Mouse (Mus musculus) forebrain, postnatal 0 days (tissue): ENCODE measurements around the gene Aldh1l2. TPM values are rescaled to one million over a fixed set of nuclear protein-coding genes. Genes with fewer than 3 reads are reported as not detected.
"Not testable (repeated sequence)": the region's sequence is repeated elsewhere in the genome, so short reads cannot be mapped to it uniquely, and the experiment has no call there.

ENCODE experiments used
- ATAC-seq: fragments of 200-750 bp; cut with Nextera tagmentation; 2 replicates; pipeline ENCODE4 v1.8.0; 2017; ENCODE audit warnings: mild to moderate bottlenecking, moderate library complexity
- DNase-seq: peaks from one replicate; pipeline ENCODE4 v3.0.0-alpha.2; 2015
- H3K27ac ChIP-seq: fragments of 300-500 bp; sonication (generic); 2 replicates; pipeline ENCODE4 v1.5.1; 2014; ENCODE audit warnings: low read depth, mild to moderate bottlenecking, antibody characterized with exemption, low read length, moderate library complexity, mixed read lengths
- H3K27me3 ChIP-seq: fragments of 300-500 bp; sonication (generic); 2 replicates; pipeline ENCODE4 v1.6.1; 2014; ENCODE audit warnings: mild to moderate bottlenecking, low read length, mixed read lengths; ENCODE audit not compliant: insufficient read depth
- H3K36me3 ChIP-seq: fragments of 300-500 bp; sonication (generic); 2 replicates; pipeline ENCODE4 v1.6.1; 2014; ENCODE audit warnings: mild to moderate bottlenecking, moderate library complexity; ENCODE audit not compliant: insufficient read depth
- H3K4me1 ChIP-seq: fragments of 300-500 bp; sonication (generic); 2 replicates; pipeline ENCODE4 v1.6.1; 2014; ENCODE audit warnings: antibody characterized with exemption; ENCODE audit not compliant: insufficient read depth
- H3K4me2 ChIP-seq: fragments of 300-500 bp; sonication (generic); 2 replicates; pipeline ENCODE4 v1.6.1; 2014; ENCODE audit warnings: low read depth, mild to moderate bottlenecking, moderate library complexity
- H3K4me3 ChIP-seq: fragments of 300-500 bp; sonication (generic); 2 replicates; pipeline ENCODE4 v1.5.1; 2014; ENCODE audit warnings: low read depth, low read length, mixed read lengths
- H3K9ac ChIP-seq: fragments of 300-500 bp; sonication (generic); 2 replicates; pipeline ENCODE4 v1.6.1; 2014; ENCODE audit warnings: mild to moderate bottlenecking
- H3K9me3 ChIP-seq: fragments of 300-500 bp; sonication (generic); 2 replicates; pipeline ENCODE4 v1.6.1; 2016; ENCODE audit warnings: low read length
- CTCF ChIP-seq: sonication (generic); IDR thresholded peaks from 2 replicates; pipeline ENCODE4 v1.5.1; 2016; ENCODE audit warnings: antibody characterized with exemption, control low read depth, low read depth
- whole genome bisulfite sequencing: fragments of 180-500 bp; shearing (Covaris S2); extraction: QIAGEN DNeasy Blood & Tissue Kit; methylation state at CpG from one replicate; pipeline ENCODE4 v1.1.7; 2014; 5-methylcytosine and 5-hydroxymethylcytosine counted together
- polyA plus RNA-seq: library from polyadenylated mRNA; unstranded; fragments of >200 nt; fragmentation: Nextera tagmentation; extraction: Ambion mirVana; gene quantifications from 2 replicates; pipeline ENCODE4 v1.2.1, GENCODE M21; 2015
- total RNA-seq: library from RNA; depleted of rRNA; stranded (reverse); fragments of >200 nt; gene quantifications from 2 replicates; pipeline ENCODE4 v1.2.3, GENCODE M21; 2014

Gene Aldh1l2
- total and polyA plus RNA-seq, 2 experiments from 2014 or later = 9.2 to 29.5 TPM

- Histone ChIP-seq H3K27me3 (no peaks in the 10 kb centered on the region), H3K4me2 (no peak overlapping the region), H3K4me3 (no peak overlapping the region), H3K9ac (no peak overlapping the region), H3K9me3 (no peaks in the 10 kb centered on the region), H3K27ac (no peak overlapping the region), H3K4me1 (peaks cover 8% of the 10 kb centered on the region; the same call in 1 of the 2 replicates), H3K36me3 (no peaks in the 10 kb centered on the region)
- ATAC-seq = no peak
- 66% methylated on average over 7 of the region's 7 CpGs for WGBS
- TF ChIP-seq CTCF = no peak
- DNase-seq = peak; percentile 61
These were observed 8.3 kb upstream of the Aldh1l2 start for GRCm38 (mm10) chr10:83542241-83542640.

- no peak overlapping the region for H3K4me3 ChIP-seq
- no peak for ATAC-seq
- H3K27me3 ChIP-seq = no peaks in the 10 kb centered on the region
- H3K36me3 ChIP-seq = no peaks in the 10 kb centered on the region
- no peak for TF ChIP-seq CTCF
- no peak overlapping the region for H3K27ac ChIP-seq
- no peak overlapping the region for H3K9ac ChIP-seq
- WGBS = 41% methylated on average over 3 of the region's 3 CpGs
- H3K9me3 ChIP-seq = no peaks in the 10 kb centered on the region
- H3K4me2 ChIP-seq = no peak overlapping the region
- DNase-seq = no peak
- no peaks in the 10 kb centered on the region for H3K4me1 ChIP-seq
These were observed 6.2 kb upstream of the Aldh1l2 start for GRCm38 (mm10) chr10:83540092-83540491.

GRCm38 (mm10) chr10:83539311-83539980, 5.5 kb upstream of the Aldh1l2 start:
- ATAC-seq = no peak
- no peak for TF ChIP-seq CTCF
- no peak overlapping the region for H3K4me2 ChIP-seq

GRCm38 (mm10) chr10:83536436-83536835, 2.5 kb upstream of the Aldh1l2 start:
- ATAC-seq (no peak), DNase-seq (no peak)
- no peak overlapping the region for H3K27ac ChIP-seq
- peak; percentile 15; the same call in 1 of the 2 replicates for TF ChIP-seq CTCF
- H3K4me1 ChIP-seq = peaks cover 12% of the 10 kb centered on the region
- no peak overlapping the region for H3K4me2 ChIP-seq
- no peaks in the 10 kb centered on the region for H3K27me3 ChIP-seq
- 16% methylated on average over 1 of the region's 1 CpGs for WGBS
- H3K36me3 ChIP-seq = no peaks in the 10 kb centered on the region
- no peaks in the 10 kb centered on the region for H3K9me3 ChIP-seq
- H3K9ac ChIP-seq = no peak overlapping the region
- H3K4me3 ChIP-seq = no peak overlapping the region

More at GRCm38 (mm10) chr10:83539311-83539980, 5.5 kb upstream of the Aldh1l2 start:
- WGBS = 70% methylated on average over 6 of the region's 6 CpGs
- Histone ChIP-seq H3K27me3 (no peaks in the 10 kb centered on the region), H3K4me3 (no peak overlapping the region), H3K27ac (no peak overlapping the region), H3K9ac (no peak overlapping the region), H3K9me3 (no peaks in the 10 kb centered on the region), H3K36me3 (no peaks in the 10 kb centered on the region), H3K4me1 (no peaks in the 10 kb centered on the region)
- DNase-seq = no peak

GRCm38 (mm10) chr10:83533258-83533909, 556 bp downstream of the Aldh1l2 start:
- ATAC-seq = peak; percentile 73
- peak; percentile 78 for DNase-seq
- H3K27ac ChIP-seq = peak overlapping the region; percentile 88
- no peaks in the 10 kb centered on the region for H3K27me3 ChIP-seq
- no peaks in the 10 kb centered on the region for H3K36me3 ChIP-seq
- peaks cover 12% of the 10 kb centered on the region for H3K4me1 ChIP-seq
- H3K9ac ChIP-seq = peak overlapping the region; percentile 89
- H3K4me3 ChIP-seq = peak overlapping the region; percentile 67
- peak overlapping the region; percentile 78 for H3K4me2 ChIP-seq
- no peaks in the 10 kb centered on the region for H3K9me3 ChIP-seq
- TF ChIP-seq CTCF = no peak
- 2% methylated on average over 27 of the region's 27 CpGs for WGBS

- no peak for TF ChIP-seq CTCF
- no peak for ATAC-seq
- peaks cover 18% of the 10 kb centered on the region for H3K36me3 ChIP-seq
These were observed 3.5 kb downstream of the Aldh1l2 start for GRCm38 (mm10) chr10:83530384-83530967.

GRCm38 (mm10) chr10:83524238-83524637, 9.7 kb downstream of the Aldh1l2 start:
- not testable (repeated sequence) for H3K27ac ChIP-seq, H3K4me3 ChIP-seq, H3K9me3 ChIP-seq, DNase-seq, H3K9ac ChIP-seq, ATAC-seq, H3K4me2 ChIP-seq, H3K27me3 ChIP-seq, H3K4me1 ChIP-seq
- peaks cover 50% of the 10 kb centered on the region for H3K36me3 ChIP-seq

More at GRCm38 (mm10) chr10:83530384-83530967, 3.5 kb downstream of the Aldh1l2 start:
- Histone ChIP-seq H3K4me1 (peaks cover 12% of the 10 kb centered on the region), H3K27me3 (no peaks in the 10 kb centered on the region), H3K4me3 (no peak overlapping the region), H3K4me2 (no peak overlapping the region), H3K27ac (no peak overlapping the region), H3K9ac (no peak overlapping the region), H3K9me3 (no peaks in the 10 kb centered on the region)
- WGBS = 89% methylated on average over 6 of the region's 6 CpGs
- no peak for DNase-seq
